11 mouse cellular contexts compared by ENCODE assay signal in genomic region chr2:102223355-102224128, GRCm38 (mm10). TPM values are rescaled to one million over a fixed set of nuclear protein-coding genes. Genes with fewer than 3 reads are reported as not detected.
DNase-seq lines count a peak whose midpoint lies in the region; ATAC-seq and TF ChIP-seq lines count a peak whose summit lies in the region.
"Had no signal": no experiment of that assay in that cellular context is flagged by ENCODE, and none has a peak within 500 bp of the region (broad histone marks: within the 10 kb centered on the region; RNA-seq: fewer than 3 reads in every experiment).

No protein-coding gene starts in this region.

- H3K27me3 ChIP-seq in forebrain, embryonic 13.5 days: no peaks in the 10 kb centered on the region
- H3K27me3 ChIP-seq in hindbrain, postnatal 0 days (ENCODE audit: insufficient read depth, low read length): no peaks in the 10 kb centered on the region
- H3K27me3 ChIP-seq in neural tube, embryonic 14.5 days (ENCODE audit: control insufficient read depth, insufficient read depth, low read length): no peaks in the 10 kb centered on the region
- H3K27me3 ChIP-seq in intestine, postnatal 0 days (replicated peaks; ENCODE audit: control insufficient read depth, insufficient read depth, low read length): no peaks in the 10 kb centered on the region
- H3K27me3 ChIP-seq: limb, embryonic 12.5 days had no signal

- peaks cover 25% of the 10 kb centered on the region for H3K4me1 ChIP-seq in forebrain, embryonic 13.5 days
- H3K4me1 ChIP-seq in hindbrain, postnatal 0 days (ENCODE audit: insufficient read depth, low read length): peaks cover 3% of the 10 kb centered on the region; the same call in 1 of the 2 replicates
- H3K4me1 ChIP-seq in neural tube, embryonic 14.5 days (ENCODE audit: control insufficient read depth, insufficient read depth, low read length): peaks cover 12% of the 10 kb centered on the region
- no peaks in the 10 kb centered on the region for H3K4me1 ChIP-seq in intestine, postnatal 0 days (replicated peaks; ENCODE audit: control insufficient read depth, insufficient read depth, low read length)
- H3K4me1 ChIP-seq: limb, embryonic 12.5 days had no signal

- 3% methylated on average over 11 of the region's 11 CpGs for WGBS in forebrain, embryonic 13.5 days
- WGBS in hindbrain, postnatal 0 days: 4% methylated on average over 11 of the region's 11 CpGs
- 16% methylated on average over 11 of the region's 11 CpGs for WGBS in neural tube, embryonic 14.5 days
- 29% methylated on average over 11 of the region's 11 CpGs for WGBS in intestine, postnatal 0 days

- intact Hi-C loops in gastrocnemius, postnatal 36 days (cut with DNase I): no loop called here

- peak overlapping the region; percentile 81 for H3K27ac ChIP-seq in layer of hippocampus, adult 2 months
- no peak overlapping the region for H3K27ac ChIP-seq in forebrain, embryonic 13.5 days
- peak overlapping the region; percentile 22 for H3K27ac ChIP-seq in hindbrain, postnatal 0 days
- H3K27ac ChIP-seq in neural tube, embryonic 14.5 days (ENCODE audit: low read depth, low read length): 0 out of 2 replicates have a peak overlapping the region, but pooled peaks have one; percentile 35
- no peak overlapping the region for H3K27ac ChIP-seq in intestine, postnatal 0 days (ENCODE audit: low read depth, low read length)
- H3K27ac ChIP-seq: limb, embryonic 12.5 days had no signal

- peak; percentile 60 for ATAC-seq in forebrain, embryonic 13.5 days
- peak; percentile 72 for ATAC-seq in hindbrain, postnatal 0 days
- peak; percentile 52 for ATAC-seq in neural tube, embryonic 14.5 days (ENCODE audit: low read depth)
- no peak for ATAC-seq in erythroblast, adult 5-6 weeks (replicated peaks; ENCODE audit: low FRiP score, poor library complexity, severe bottlenecking)
- no peak for ATAC-seq in intestine, postnatal 0 days

- no peak for TF ChIP-seq CTCF in layer of hippocampus, adult 2 months (conservative IDR thresholded peaks at IDR 0.05)
- no peak for TF ChIP-seq CTCF in hindbrain, postnatal 0 days (IDR thresholded peaks at IDR 0.05; ENCODE audit: low read depth)
- TF ChIP-seq CTCF in intestine, postnatal 0 days (IDR thresholded peaks at IDR 0.05; ENCODE audit: low read depth): no peak

- peak in 1 of 2 experiments; percentile 11 for DNase-seq in layer of hippocampus, adult 2 months (ENCODE audit: low spot score in 2 of 2)
- no peak for DNase-seq in layer of hippocampus, postnatal 10 days (ENCODE audit: low spot score in 2 of 2)
- peak; percentile 44 for DNase-seq in hindbrain, postnatal 0 days (ENCODE audit: low spot score)
- no peak for DNase-seq in gastrocnemius, postnatal 36 days
- DNase-seq: kidney, adult 2 months; lung, adult 18-20 months had no signal

- no peaks in the 10 kb centered on the region for H3K36me3 ChIP-seq in forebrain, embryonic 13.5 days (ENCODE audit: poor library complexity, severe bottlenecking)
- H3K36me3 ChIP-seq in hindbrain, postnatal 0 days (ENCODE audit: insufficient read depth, low read length): no peaks in the 10 kb centered on the region
- H3K36me3 ChIP-seq in neural tube, embryonic 14.5 days (ENCODE audit: control insufficient read depth, insufficient read depth, low read length): no peaks in the 10 kb centered on the region
- no peaks in the 10 kb centered on the region for H3K36me3 ChIP-seq in intestine, postnatal 0 days (ENCODE audit: control insufficient read depth, insufficient read depth)
- H3K36me3 ChIP-seq: limb, embryonic 12.5 days had no signal

- H3K4me2 ChIP-seq in forebrain, embryonic 13.5 days: peak overlapping the region; percentile 37
- no peak overlapping the region for H3K4me2 ChIP-seq in hindbrain, postnatal 0 days (ENCODE audit: low read depth, low read length)
- H3K4me2 ChIP-seq in neural tube, embryonic 14.5 days (ENCODE audit: low read depth, low read length): no peak overlapping the region
- no peak overlapping the region for H3K4me2 ChIP-seq in intestine, postnatal 0 days (replicated peaks; ENCODE audit: low read depth)
- H3K4me2 ChIP-seq: limb, embryonic 12.5 days had no signal

- H3K9me3 ChIP-seq in forebrain, embryonic 13.5 days (replicated peaks): no peaks in the 10 kb centered on the region
- no peaks in the 10 kb centered on the region for H3K9me3 ChIP-seq in hindbrain, postnatal 0 days (ENCODE audit: low read length)
- H3K9me3 ChIP-seq in neural tube, embryonic 14.5 days (ENCODE audit: control insufficient read depth, low read length): no peaks in the 10 kb centered on the region
- no peaks in the 10 kb centered on the region for H3K9me3 ChIP-seq in intestine, postnatal 0 days (ENCODE audit: control insufficient read depth)
- H3K9me3 ChIP-seq: limb, embryonic 12.5 days had no signal

- H3K9ac ChIP-seq in forebrain, embryonic 13.5 days: no peak overlapping the region
- no peak overlapping the region for H3K9ac ChIP-seq in hindbrain, postnatal 0 days (replicated peaks; ENCODE audit: low read length)
- H3K9ac ChIP-seq in neural tube, embryonic 14.5 days (replicated peaks; ENCODE audit: low read depth, low read length): no peak overlapping the region
- no peak overlapping the region for H3K9ac ChIP-seq in intestine, postnatal 0 days (ENCODE audit: low read depth, low read length)
- H3K9ac ChIP-seq: limb, embryonic 12.5 days had no signal

- no peak overlapping the region for H3K4me3 ChIP-seq in layer of hippocampus, adult 2 months
- no peak overlapping the region for H3K4me3 ChIP-seq in forebrain, embryonic 13.5 days
- H3K4me3 ChIP-seq in hindbrain, postnatal 0 days (ENCODE audit: low read length): no peak overlapping the region
- H3K4me3 ChIP-seq in neural tube, embryonic 14.5 days (ENCODE audit: low read depth, low read length): no peak overlapping the region
- no peak overlapping the region for H3K4me3 ChIP-seq in intestine, postnatal 0 days (ENCODE audit: low read depth, low read length)
- H3K4me3 ChIP-seq: limb, embryonic 12.5 days had no signal

RNA-seq across cellular contexts. Expression of gene Ldlrad3, which starts 37.4 kb away (rescaled TPM):
- 10 to 100 TPM in 1 of 2 experiments, 1 to 10 TPM in 1; 9.3 to 11.2 TPM for total RNA-seq in layer of hippocampus, adult 2 months (2021)
- total RNA-seq in layer of hippocampus, postnatal 10 days (2021): 10 to 100 TPM; 15.4 to 15.5 TPM
- polyA plus RNA-seq in forebrain, embryonic 13.5 days (2015; fragmentation: Nextera tagmentation; extraction: Ambion mirVana): 35.9 and 39.6 TPM in 2 replicates
- 30.1 and 32.4 TPM in 2 replicates for total RNA-seq in hindbrain, postnatal 0 days (2014; rRNA removed)
- 20.7 and 21.6 TPM in 2 replicates for polyA plus RNA-seq in hindbrain, postnatal 0 days (2015; fragmentation: Nextera tagmentation; extraction: Ambion mirVana)
- polyA plus RNA-seq in neural tube, embryonic 14.5 days (2014; fragmentation: Nextera tagmentation; extraction: Ambion mirVana): 30.0 and 48.5 TPM in 2 replicates
- total RNA-seq in gastrocnemius, postnatal 36 days (2021): 1 to 10 TPM; 4.1 to 5.4 TPM
- total RNA-seq in erythroblast, adult 5-6 weeks (2015; ENCODE audit: low replicate concordance): 6.7 and 7.7 TPM in 2 replicates
- total RNA-seq in erythroblast, adult 5-6 weeks (2017; ENCODE audit: low replicate concordance): 3.2 and 6.2 TPM in 2 replicates
- 4.3 and 4.5 TPM in 2 replicates for polyA plus RNA-seq in intestine, postnatal 0 days (2015; fragmentation: Nextera tagmentation; extraction: Ambion mirVana)

Comparison
In these comparisons a context has a peak if more than half of its experiments do, and no peak if none do; other contexts are left out.
1. H3K27ac ChIP-seq: peak in layer of hippocampus, adult 2 months (single experiment), hindbrain, postnatal 0 days (single experiment) and neural tube, embryonic 14.5 days (single experiment); none in forebrain, embryonic 13.5 days (single experiment) and intestine, postnatal 0 days (single experiment).
2. ATAC-seq: peak in forebrain, embryonic 13.5 days (single experiment), hindbrain, postnatal 0 days (single experiment) and neural tube, embryonic 14.5 days (single experiment); none in erythroblast, adult 5-6 weeks (single experiment) and intestine, postnatal 0 days (single experiment).